Mouse (Mus musculus) intestine, postnatal 0 days (tissue): ENCODE measurements around the gene Stxbp3. TPM values are rescaled to one million over a fixed set of nuclear protein-coding genes. Genes with fewer than 3 reads are reported as not detected.
"Not testable (repeated sequence)": the region's sequence is repeated elsewhere in the genome, so short reads cannot be mapped to it uniquely, and the experiment has no call there.

ENCODE experiments used
- ATAC-seq: fragments of 200-750 bp; cut with Nextera tagmentation; 2 replicates; pipeline ENCODE4 v1.8.0; 2017; ENCODE audit warnings: mild to moderate bottlenecking, moderate TSS enrichment, moderate library complexity
- H3K27ac ChIP-seq: fragments of 300-500 bp; sonication (generic); 2 replicates; pipeline ENCODE4 v1.5.1; 2014; ENCODE audit warnings: mild to moderate bottlenecking, low read depth, low read length, moderate library complexity
- H3K27me3 ChIP-seq: fragments of 300-500 bp; sonication (generic); replicated peaks from 2 replicates; pipeline ENCODE4 v1.6.1; 2014; ENCODE audit warnings: low read length, mixed read lengths; ENCODE audit not compliant: control insufficient read depth, insufficient read depth
- H3K36me3 ChIP-seq: fragments of 300-500 bp; sonication (generic); 2 replicates; pipeline ENCODE4 v1.6.1; 2014; ENCODE audit warnings: mild to moderate bottlenecking, moderate library complexity; ENCODE audit not compliant: control insufficient read depth, insufficient read depth
- H3K4me1 ChIP-seq: fragments of 300-500 bp; sonication (generic); replicated peaks from 2 replicates; pipeline ENCODE4 v1.6.1; 2014; ENCODE audit warnings: antibody characterized with exemption, low read length, mixed read lengths; ENCODE audit not compliant: control insufficient read depth, insufficient read depth
- H3K4me2 ChIP-seq: fragments of 300-500 bp; sonication (generic); replicated peaks from 2 replicates; pipeline ENCODE4 v1.6.1; 2014; ENCODE audit warnings: low read depth, mild to moderate bottlenecking, moderate library complexity
- H3K4me3 ChIP-seq: fragments of 300-500 bp; sonication (generic); 2 replicates; pipeline ENCODE4 v1.5.1; 2014; ENCODE audit warnings: low read depth, low read length
- H3K9ac ChIP-seq: fragments of 300-500 bp; sonication (generic); 2 replicates; pipeline ENCODE4 v1.6.1; 2014; ENCODE audit warnings: mild to moderate bottlenecking, low read depth, low read length
- H3K9me3 ChIP-seq: fragments of 300-500 bp; sonication (generic); 2 replicates; pipeline ENCODE4 v1.6.1; 2016; ENCODE audit warnings: mixed run types; ENCODE audit not compliant: control insufficient read depth
- CTCF ChIP-seq: sonication (generic); IDR thresholded peaks from 2 replicates; pipeline ENCODE4 v1.5.1; 2016; ENCODE audit warnings: low read depth, mild to moderate bottlenecking, control low read depth, antibody characterized with exemption, moderate library complexity
- WGBS: fragments of 180-500 bp; shearing (Covaris S2); extraction: QIAGEN DNeasy Blood & Tissue Kit; methylation state at CpG from one replicate; pipeline ENCODE4 v1.1.7; 2014; 5-methylcytosine and 5-hydroxymethylcytosine counted together
- polyA plus RNA-seq: library from polyadenylated mRNA; unstranded; fragments of >200 nt; fragmentation: Nextera tagmentation; extraction: Ambion mirVana; gene quantifications from 2 replicates; pipeline ENCODE4 v1.2.1, GENCODE M21; 2015

Gene Stxbp3
- polyA plus RNA-seq, 1 experiment from 2014 or later: 40.5 TPM

- Histone ChIP-seq H3K36me3 (peaks cover 8% of the 10 kb centered on the region; the same call in 1 of the 2 replicates), H3K27me3 (no peaks in the 10 kb centered on the region), H3K4me1 (no peaks in the 10 kb centered on the region), H3K4me2 (no peak overlapping the region), H3K27ac (no peak overlapping the region), H3K4me3 (no peak overlapping the region), H3K9ac (no peak overlapping the region), H3K9me3 (no peaks in the 10 kb centered on the region)
- no peak for TF ChIP-seq CTCF
- WGBS: 53% methylated on average over 4 of the region's 4 CpGs
- ATAC-seq: no peak
Measured at GRCm38 (mm10) chr3:108840716-108841054, 359 bp upstream of the Stxbp3 start.

GRCm38 (mm10) chr3:108839647-108839999, 703 bp downstream of the Stxbp3 start:
- Histone ChIP-seq H3K9me3 (no peaks in the 10 kb centered on the region), H3K4me3 (peak overlapping the region; percentile 83), H3K27me3 (no peaks in the 10 kb centered on the region), H3K9ac (peak overlapping the region; percentile 67), H3K36me3 (peaks cover 8% of the 10 kb centered on the region; the same call in 1 of the 2 replicates), H3K27ac (peak overlapping the region; percentile 86), H3K4me2 (peak overlapping the region; percentile 63), H3K4me1 (no peaks in the 10 kb centered on the region)
- 2% methylated on average over 8 of the region's 8 CpGs for WGBS
- no peak for TF ChIP-seq CTCF
- no peak for ATAC-seq

- Histone ChIP-seq H3K4me1 (no peaks in the 10 kb centered on the region), H3K9ac (no peak overlapping the region), H3K9me3 (no peaks in the 10 kb centered on the region), H3K27me3 (no peaks in the 10 kb centered on the region), H3K4me3 (peak overlapping the region; percentile 83), H3K36me3 (peaks cover 8% of the 10 kb centered on the region; the same call in 1 of the 2 replicates), H3K27ac (no peak overlapping the region), H3K4me2 (peak overlapping the region; percentile 63)
- ATAC-seq: no peak
- 63% methylated on average over 7 of the region's 7 CpGs for WGBS
- no peak for TF ChIP-seq CTCF
Measured at GRCm38 (mm10) chr3:108838980-108839379, 1.3 kb downstream of the Stxbp3 start.

- Histone ChIP-seq H3K4me2 (no peak overlapping the region), H3K4me1 (no peaks in the 10 kb centered on the region), H3K9ac (no peak overlapping the region), H3K27me3 (no peaks in the 10 kb centered on the region), H3K36me3 (peaks cover 8% of the 10 kb centered on the region; the same call in 1 of the 2 replicates), H3K27ac (no peak overlapping the region), H3K4me3 (no peak overlapping the region), H3K9me3 (no peaks in the 10 kb centered on the region)
- ATAC-seq: no peak
- TF ChIP-seq CTCF: no peak
- WGBS: 94% methylated on average over 6 of the region's 6 CpGs
Measured at GRCm38 (mm10) chr3:108836931-108837330, 3.4 kb downstream of the Stxbp3 start.

- not testable (repeated sequence) for H3K27me3 ChIP-seq, H3K9me3 ChIP-seq, H3K4me2 ChIP-seq, H3K27ac ChIP-seq, H3K4me3 ChIP-seq, ATAC-seq, H3K9ac ChIP-seq, H3K4me1 ChIP-seq
- H3K36me3 ChIP-seq: peaks cover 13% of the 10 kb centered on the region
- WGBS: 83% methylated on average over 1 of the region's 1 CpGs
Measured at GRCm38 (mm10) chr3:108833717-108834116, 6.6 kb downstream of the Stxbp3 start.

- no peak for TF ChIP-seq CTCF
Measured at GRCm38 (mm10) chr3:108831750-108832149, 8.6 kb downstream of the Stxbp3 start.

GRCm38 (mm10) chr3:108830493-108830892, 9.8 kb downstream of the Stxbp3 start:
- WGBS: 41% methylated on average over 11 of the region's 11 CpGs
- Histone ChIP-seq H3K27me3 (no peaks in the 10 kb centered on the region), H3K4me1 (no peaks in the 10 kb centered on the region), H3K9me3 (no peaks in the 10 kb centered on the region), H3K4me2 (peak overlapping the region; percentile 43; the same call in 1 of the 2 replicates), H3K36me3 (peaks cover 16% of the 10 kb centered on the region), H3K9ac (no peak overlapping the region), H3K27ac (peak overlapping the region; percentile 24), H3K4me3 (no peak overlapping the region)
- ATAC-seq: peak; percentile 97
- TF ChIP-seq CTCF: no peak

More at GRCm38 (mm10) chr3:108831750-108832149, 8.6 kb downstream of the Stxbp3 start:
- 95% methylated on average over 6 of the region's 6 CpGs for WGBS
- Histone ChIP-seq H3K9me3 (no peaks in the 10 kb centered on the region), H3K27me3 (no peaks in the 10 kb centered on the region), H3K4me2 (no peak overlapping the region), H3K4me3 (no peak overlapping the region), H3K27ac (no peak overlapping the region), H3K9ac (no peak overlapping the region), H3K4me1 (no peaks in the 10 kb centered on the region), H3K36me3 (peaks cover 12% of the 10 kb centered on the region)
- no peak for ATAC-seq
